Mouse (Mus musculus): ENCODE results near the gene Rtn2. TPM values are rescaled to one million over a fixed set of nuclear protein-coding genes. Genes with fewer than 3 reads are reported as not detected.
"Not testable (repeated sequence)": the region's sequence is repeated elsewhere in the genome, so short reads cannot be mapped to it uniquely, and the experiment has no call there.

Gene Rtn2
- total and polyA plus RNA-seq, 2 experiments from 2014 or later = 51.7 to 108 TPM

GRCm38 (mm10) chr7:19272173-19272764 is 10.2 kb upstream of the Rtn2 start:
- DNase-seq (ENCODE audit: low spot score) = peak; percentile 34
- Histone ChIP-seq H3K9me3 (replicated peaks; ENCODE audit: control insufficient read depth, low read length) (no peaks in the 10 kb centered on the region), H3K4me3 (ENCODE audit: low read depth, low read length) (peak overlapping the region; percentile 99), H3K4me1 (ENCODE audit: control insufficient read depth, insufficient read depth) (peaks cover 18% of the 10 kb centered on the region), H3K36me3 (replicated peaks; ENCODE audit: control insufficient read depth, insufficient read depth, low read length) (0 out of 2 replicates have a peak, but pooled peaks cover 7% of the 10 kb centered on the region), H3K4me2 (ENCODE audit: low read depth, low read length) (peak overlapping the region; percentile 100), H3K9ac (replicated peaks; ENCODE audit: low read depth, low read length) (peak overlapping the region; percentile 84), H3K27ac (ENCODE audit: low read depth) (peak overlapping the region; percentile 96), H3K27me3 (ENCODE audit: control insufficient read depth, insufficient read depth, low read length) (no peaks in the 10 kb centered on the region)
- ATAC-seq (ENCODE audit: insufficient read depth, low read depth) = peak; percentile 37
- under 1% methylated on average over 36 of the region's 36 CpGs for WGBS
- TF ChIP-seq EP300 (IDR thresholded peaks at IDR 0.05; ENCODE audit: low read depth) = no peak
- no peak for TF ChIP-seq CTCF (IDR thresholded peaks at IDR 0.05; ENCODE audit: low read depth)

DNA sequence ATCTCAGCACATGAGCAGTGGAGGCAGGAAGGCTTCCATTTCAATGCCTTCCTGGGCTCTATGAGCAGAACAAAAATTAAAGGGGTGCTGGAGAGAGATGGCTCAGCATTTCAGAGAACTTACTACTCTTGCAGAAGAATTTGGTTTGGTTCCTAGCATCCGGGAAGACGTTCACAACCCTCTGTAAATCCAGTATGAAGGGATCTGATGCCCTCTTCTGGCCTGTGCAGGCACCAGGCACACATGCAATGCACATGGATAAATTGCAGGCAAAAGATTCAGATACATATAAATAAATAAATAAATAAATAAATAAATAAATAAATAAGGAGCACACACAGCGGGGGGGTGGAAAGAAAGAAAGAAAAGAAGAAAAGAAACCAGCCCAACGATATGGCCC is 6.2 kb upstream of the Rtn2 start:
- H3K9ac ChIP-seq (replicated peaks; ENCODE audit: low read depth, low read length) = no peak overlapping the region
- H3K27me3 ChIP-seq (ENCODE audit: control insufficient read depth, insufficient read depth, low read length) = peaks cover 38% of the 10 kb centered on the region
- H3K27ac ChIP-seq (ENCODE audit: low read depth) = no peak overlapping the region
- TF ChIP-seq EP300 (IDR thresholded peaks at IDR 0.05; ENCODE audit: low read depth) (no peak), CTCF (IDR thresholded peaks at IDR 0.05; ENCODE audit: low read depth) (0 out of 2 replicates have a peak, but pooled peaks have one; percentile 19)
- no peak for DNase-seq (ENCODE audit: low spot score)
- H3K4me1 ChIP-seq (ENCODE audit: control insufficient read depth, insufficient read depth) = peaks cover 15% of the 10 kb centered on the region; the same call in 1 of the 2 replicates
- WGBS = 54% methylated on average over 4 of the region's 4 CpGs
- H3K9me3 ChIP-seq (replicated peaks; ENCODE audit: control insufficient read depth, low read length) = no peaks in the 10 kb centered on the region
- H3K4me2 ChIP-seq (ENCODE audit: low read depth, low read length) = no peak overlapping the region
- no peak for ATAC-seq (ENCODE audit: insufficient read depth, low read depth)
- H3K4me3 ChIP-seq (ENCODE audit: low read depth, low read length) = no peak overlapping the region
- H3K36me3 ChIP-seq (replicated peaks; ENCODE audit: control insufficient read depth, insufficient read depth, low read length) = no peaks in the 10 kb centered on the region

- WGBS = 4% methylated on average over 34 of the region's 34 CpGs
- Histone ChIP-seq H3K27ac (ENCODE audit: low read depth) (no peak overlapping the region), H3K27me3 (ENCODE audit: control insufficient read depth, insufficient read depth, low read length) (peaks cover 52% of the 10 kb centered on the region), H3K9ac (replicated peaks; ENCODE audit: low read depth, low read length) (no peak overlapping the region), H3K36me3 (replicated peaks; ENCODE audit: control insufficient read depth, insufficient read depth, low read length) (no peaks in the 10 kb centered on the region), H3K4me3 (ENCODE audit: low read depth, low read length) (peak overlapping the region; percentile 36), H3K4me1 (ENCODE audit: control insufficient read depth, insufficient read depth) (peaks cover 13% of the 10 kb centered on the region; the same call in 1 of the 2 replicates), H3K9me3 (replicated peaks; ENCODE audit: control insufficient read depth, low read length) (no peaks in the 10 kb centered on the region), H3K4me2 (ENCODE audit: low read depth, low read length) (peak overlapping the region; percentile 52)
- ATAC-seq (ENCODE audit: insufficient read depth, low read depth) = no peak
- DNase-seq (ENCODE audit: low spot score) = no peak
- TF ChIP-seq EP300 (IDR thresholded peaks at IDR 0.05; ENCODE audit: low read depth) = no peak
- TF ChIP-seq CTCF (IDR thresholded peaks at IDR 0.05; ENCODE audit: low read depth) = no peak
Observed at GRCm38 (mm10) chr7:19279052-19279451, 3.4 kb upstream of the Rtn2 start.

DNA sequence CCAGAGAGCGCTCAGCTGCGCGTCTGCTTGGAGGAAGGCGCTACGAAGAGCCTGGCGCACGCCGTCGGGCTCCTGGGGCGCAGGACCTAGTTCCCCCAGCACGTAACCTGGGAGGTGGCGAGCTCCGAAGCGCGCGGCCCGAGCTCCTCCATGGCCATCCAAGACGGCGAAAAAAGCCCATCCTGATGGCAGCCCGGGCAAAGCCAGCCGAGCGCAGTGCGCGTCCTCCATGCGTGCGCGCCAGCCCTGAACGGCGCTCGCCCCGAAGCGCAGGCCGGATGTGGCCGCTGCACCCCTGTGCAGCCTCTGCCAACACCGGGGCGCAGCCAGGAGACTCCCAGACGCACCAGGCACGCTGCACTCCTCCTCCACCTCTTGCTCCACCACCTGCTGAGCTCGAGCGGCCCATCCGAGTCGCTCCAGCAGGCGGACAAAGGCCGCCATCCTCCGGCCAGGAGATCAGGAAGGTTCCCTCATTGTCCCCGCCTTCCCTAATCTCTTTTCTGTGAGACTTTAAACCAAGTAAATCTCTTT is 2.8 kb upstream of the Rtn2 start, which contains the start of gene Ppm1n:
TSS of gene Ppm1n (minus strand) at position 484 of the 534 bp plus-strand sequence.
- WGBS = under 1% methylated on average over 46 of the region's 46 CpGs
- Histone ChIP-seq H3K9ac (replicated peaks; ENCODE audit: low read depth, low read length) (no peak within 1 kb of the TSS), H3K9me3 (replicated peaks; ENCODE audit: control insufficient read depth, low read length) (no peaks in the 10 kb centered on the region), H3K27ac (ENCODE audit: low read depth) (no peak within 1 kb of the TSS), H3K4me2 (ENCODE audit: low read depth, low read length) (peak within 1 kb of the TSS; percentile 52), H3K4me3 (ENCODE audit: low read depth, low read length) (peak within 1 kb of the TSS; percentile 36), H3K36me3 (replicated peaks; ENCODE audit: control insufficient read depth, insufficient read depth, low read length) (no peaks in the 10 kb centered on the region), H3K27me3 (ENCODE audit: control insufficient read depth, insufficient read depth, low read length) (peaks cover 52% of the 10 kb centered on the region), H3K4me1 (ENCODE audit: control insufficient read depth, insufficient read depth) (peaks cover 13% of the 10 kb centered on the region; the same call in 1 of the 2 replicates)
- DNase-seq (ENCODE audit: low spot score) = no peak
- no peak for ATAC-seq (ENCODE audit: insufficient read depth, low read depth)
- peak; percentile 17 for TF ChIP-seq CTCF (IDR thresholded peaks at IDR 0.05; ENCODE audit: low read depth)
- TF ChIP-seq EP300 (IDR thresholded peaks at IDR 0.05; ENCODE audit: low read depth) = no peak

DNA sequence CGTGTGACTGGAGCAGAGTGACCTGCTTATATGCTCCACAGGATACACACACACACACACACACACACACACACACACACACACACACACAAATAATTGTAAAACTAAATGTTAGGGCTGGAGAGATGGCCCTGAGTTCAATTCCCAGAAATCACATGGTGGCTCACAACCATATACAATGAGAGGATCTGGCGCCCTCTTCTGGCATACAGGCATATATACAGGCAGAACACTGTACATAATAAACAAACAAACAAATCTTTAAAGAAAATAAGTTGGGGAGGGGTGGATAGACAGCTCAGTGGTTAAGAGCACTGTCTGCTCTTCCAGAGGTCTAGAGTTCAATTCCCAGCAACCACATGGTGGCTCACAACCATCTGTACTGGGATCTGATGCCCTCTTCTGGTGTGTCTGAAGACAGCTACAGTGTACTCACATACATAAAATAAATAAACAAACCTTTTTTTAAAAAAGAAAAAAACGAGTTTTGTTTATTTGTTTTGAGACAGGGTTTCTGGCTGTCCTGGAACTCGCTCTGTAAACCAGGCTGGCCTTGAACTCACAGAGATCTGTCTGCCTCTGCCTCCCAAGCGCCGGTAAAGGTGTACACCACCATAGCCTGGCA is 632 bp upstream of the Rtn2 start:
- WGBS = 21% methylated on average over 6 of the region's 6 CpGs
- H3K36me3 ChIP-seq (replicated peaks; ENCODE audit: control insufficient read depth, insufficient read depth, low read length); H3K9me3 ChIP-seq (replicated peaks; ENCODE audit: control insufficient read depth, low read length); H3K9ac ChIP-seq (replicated peaks; ENCODE audit: low read depth, low read length); DNase-seq (ENCODE audit: low spot score); ATAC-seq (ENCODE audit: insufficient read depth, low read depth); H3K27ac ChIP-seq (ENCODE audit: low read depth): not testable (repeated sequence)
- peak overlapping the region; percentile 47 for H3K4me3 ChIP-seq (ENCODE audit: low read depth, low read length)
- peak overlapping the region; percentile 96; the same call in 1 of the 2 replicates for H3K4me2 ChIP-seq (ENCODE audit: low read depth, low read length)
- peaks cover 52% of the 10 kb centered on the region for H3K27me3 ChIP-seq (ENCODE audit: control insufficient read depth, insufficient read depth, low read length)
- peaks cover 13% of the 10 kb centered on the region; the same call in 1 of the 2 replicates for H3K4me1 ChIP-seq (ENCODE audit: control insufficient read depth, insufficient read depth)
- peak; percentile 62 for TF ChIP-seq CTCF (IDR thresholded peaks at IDR 0.05; ENCODE audit: low read depth)
